In the genomic region with DNA sequence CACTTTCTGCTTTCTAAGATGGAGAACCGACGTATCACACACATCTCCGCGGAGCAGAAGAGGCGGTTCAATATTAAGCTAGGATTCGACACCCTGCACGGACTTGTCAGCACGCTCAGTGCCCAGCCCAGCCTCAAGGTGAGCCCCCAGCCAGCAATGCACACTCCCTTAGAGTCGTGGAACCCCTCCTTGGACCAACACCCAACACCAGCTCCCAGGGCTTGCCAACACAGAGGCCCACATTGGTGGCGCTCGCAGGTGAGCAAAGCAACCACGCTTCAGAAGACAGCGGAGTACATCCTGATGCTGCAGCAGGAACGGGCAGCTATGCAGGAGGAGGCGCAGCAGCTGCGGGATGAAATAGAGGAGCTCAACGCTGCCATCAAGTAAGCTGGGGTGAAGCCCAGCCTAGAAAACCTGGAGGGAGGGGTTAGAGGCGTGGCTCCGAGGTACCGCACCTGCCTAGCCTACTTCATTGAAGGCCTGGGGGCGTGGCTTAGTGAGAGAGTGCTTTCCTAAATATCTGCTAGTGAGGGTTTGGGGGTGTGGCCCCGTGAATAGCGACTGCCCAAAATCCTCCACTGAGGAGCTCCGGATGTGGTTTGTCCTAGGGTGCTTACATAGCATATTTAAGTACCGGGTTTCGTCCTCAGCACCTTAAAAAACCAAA, we compare ENCODE assay signal across 8 mouse cellular contexts. TPM values are rescaled to one million over a fixed set of nuclear protein-coding genes. Genes with fewer than 3 reads are reported as not detected.
DNase-seq lines count a peak whose midpoint lies in the region; ATAC-seq lines count a peak whose summit lies in the region.

No protein-coding gene starts in this region.

- peak overlapping the region; percentile 48 for H3K4me2 ChIP-seq in intestine, embryonic 16.5 days (ENCODE audit: low read depth, low read length)
- H3K4me2 ChIP-seq in neural tube, embryonic 14.5 days (ENCODE audit: low read depth, low read length) = peak overlapping the region; percentile 38

- peak overlapping the region; percentile 25 for H3K4me3 ChIP-seq in intestine, embryonic 16.5 days (ENCODE audit: low read length)
- H3K4me3 ChIP-seq in neural tube, embryonic 14.5 days (ENCODE audit: low read depth, low read length) = no peak overlapping the region

- H3K27ac ChIP-seq in intestine, embryonic 16.5 days (ENCODE audit: low read length) = no peak overlapping the region
- no peak overlapping the region for H3K27ac ChIP-seq in neural tube, embryonic 14.5 days (ENCODE audit: low read depth, low read length)

- 8% methylated on average over 26 of the region's 26 CpGs for WGBS in intestine, embryonic 16.5 days
- WGBS in neural tube, embryonic 14.5 days = 6% methylated on average over 26 of the region's 26 CpGs

- H3K36me3 ChIP-seq in intestine, embryonic 16.5 days (ENCODE audit: control insufficient read depth, insufficient read depth, low read length) = no peaks in the 10 kb centered on the region
- H3K36me3 ChIP-seq in neural tube, embryonic 14.5 days (ENCODE audit: control insufficient read depth, insufficient read depth, low read length) = no peaks in the 10 kb centered on the region

- peaks cover 21% of the 10 kb centered on the region for H3K27me3 ChIP-seq in intestine, embryonic 16.5 days (replicated peaks; ENCODE audit: control insufficient read depth, insufficient read depth, low read length)
- peaks cover 20% of the 10 kb centered on the region for H3K27me3 ChIP-seq in neural tube, embryonic 14.5 days (ENCODE audit: control insufficient read depth, insufficient read depth, low read length)

- ATAC-seq in intestine, embryonic 16.5 days = peak; percentile 62
- ATAC-seq in neural tube, embryonic 14.5 days (ENCODE audit: low read depth) = no peak

- H3K9me3 ChIP-seq in intestine, embryonic 16.5 days (ENCODE audit: control insufficient read depth, low read length) = no peaks in the 10 kb centered on the region
- H3K9me3 ChIP-seq in neural tube, embryonic 14.5 days (ENCODE audit: control insufficient read depth, low read length) = no peaks in the 10 kb centered on the region

- peak; percentile 28 to 50 for DNase-seq in cerebellum, adult 18-20 months
- no peak for DNase-seq in cerebellum, postnatal 4 days (ENCODE audit: low spot score in 2 of 2)
- DNase-seq in MEL-GATA-1-ER (ENCODE audit: extremely low read depth, low read depth) = peak; percentile 70
- peak; percentile 25 for DNase-seq in fat pad, adult 2 months (ENCODE audit: extremely low read depth, low read depth, low spot score)
- DNase-seq in lung, adult 18-20 months = peak; percentile 85 to 90
- DNase-seq in ovary, postnatal 14 days (ENCODE audit: low spot score) = no peak

- no peak overlapping the region for H3K9ac ChIP-seq in intestine, embryonic 16.5 days (ENCODE audit: low read depth, low read length)
- no peak overlapping the region for H3K9ac ChIP-seq in neural tube, embryonic 14.5 days (replicated peaks; ENCODE audit: low read depth, low read length)

- H3K4me1 ChIP-seq in intestine, embryonic 16.5 days (ENCODE audit: control insufficient read depth, insufficient read depth, low read length) = 0 out of 2 replicates have a peak, but pooled peaks cover 6% of the 10 kb centered on the region
- H3K4me1 ChIP-seq in neural tube, embryonic 14.5 days (ENCODE audit: control insufficient read depth, insufficient read depth, low read length) = no peaks in the 10 kb centered on the region

RNA-seq across cellular contexts. Expression of a gene that starts 15.6 kb away (rescaled TPM):
- polyA plus RNA-seq in intestine, embryonic 16.5 days (2015; fragmentation: Nextera tagmentation; extraction: Ambion mirVana) = 26.1 and 27.4 TPM in 2 replicates
- polyA plus RNA-seq in neural tube, embryonic 14.5 days (2014; fragmentation: Nextera tagmentation; extraction: Ambion mirVana) = 16.4 and 17.2 TPM in 2 replicates

RNA-seq across cellular contexts. Expression of a gene that starts 34.2 kb away (rescaled TPM):
- polyA plus RNA-seq in intestine, embryonic 16.5 days (2015; fragmentation: Nextera tagmentation; extraction: Ambion mirVana) = 53.7 and 54.7 TPM in 2 replicates
- 40.0 and 41.6 TPM in 2 replicates for polyA plus RNA-seq in neural tube, embryonic 14.5 days (2014; fragmentation: Nextera tagmentation; extraction: Ambion mirVana)

RNA-seq across cellular contexts. Expression of a gene that starts 44.2 kb away (rescaled TPM):
- 8.2 and 9.5 TPM in 2 replicates for polyA plus RNA-seq in intestine, embryonic 16.5 days (2015; fragmentation: Nextera tagmentation; extraction: Ambion mirVana)
- 0.27 and 0.89 TPM in 2 replicates for polyA plus RNA-seq in neural tube, embryonic 14.5 days (2014; fragmentation: Nextera tagmentation; extraction: Ambion mirVana)

RNA-seq across cellular contexts. Expression of a gene that starts 53.2 kb away (rescaled TPM):
- 19.0 and 20.9 TPM in 2 replicates for polyA plus RNA-seq in intestine, embryonic 16.5 days (2015; fragmentation: Nextera tagmentation; extraction: Ambion mirVana)
- polyA plus RNA-seq in neural tube, embryonic 14.5 days (2014; fragmentation: Nextera tagmentation; extraction: Ambion mirVana) = 35.0 and 37.3 TPM in 2 replicates

RNA-seq across cellular contexts. Expression of a gene that starts 55.8 kb away (rescaled TPM):
- polyA plus RNA-seq in intestine, embryonic 16.5 days (2015; fragmentation: Nextera tagmentation; extraction: Ambion mirVana) = 2.9 TPM in 2 replicates
- polyA plus RNA-seq in neural tube, embryonic 14.5 days (2014; fragmentation: Nextera tagmentation; extraction: Ambion mirVana) = 26.9 and 28.8 TPM in 2 replicates

Comparison
In these comparisons a context has a peak if more than half of its experiments do, and no peak if none do; other contexts are left out.
1. DNase-seq: peak in cerebellum, adult 18-20 months (2 of 2), MEL-GATA-1-ER (single experiment), fat pad, adult 2 months (single experiment) and lung, adult 18-20 months (2 of 2); none in cerebellum, postnatal 4 days (0 of 2) and ovary, postnatal 14 days (single experiment).